Mouse (Mus musculus) embryonic facial prominence, embryonic 10.5 days (tissue): Measurements from ENCODE around the gene Olfr374. TPM values are rescaled to one million over a fixed set of nuclear protein-coding genes. Genes with fewer than 3 reads are reported as not detected.
A peak's percentile ranks its signal among the peaks of the same experiment; 100 is the strongest.
"Not testable (repeated sequence)": the region's sequence is repeated elsewhere in the genome, so short reads cannot be mapped to it uniquely, and the experiment has no call there.

ENCODE experiments used
- DNase-seq: peaks from one replicate; pipeline ENCODE4 v3.0.0-alpha.2; 2017; ENCODE audit warnings: low spot score
- H3K27ac ChIP-seq: fragments of 300-500 bp; sonication (generic); replicated peaks from 2 replicates; pipeline ENCODE4 v1.5.1; 2016; ENCODE audit warnings: mild to moderate bottlenecking
- H3K27me3 ChIP-seq: fragments of 300-500 bp; sonication (generic); replicated peaks from 2 replicates; pipeline ENCODE4 v1.6.1; 2016; ENCODE audit warnings: low read depth, mild to moderate bottlenecking; ENCODE audit not compliant: poor library complexity, severe bottlenecking
- H3K36me3 ChIP-seq: fragments of 300-500 bp; sonication (generic); replicated peaks from 2 replicates; pipeline ENCODE4 v1.6.1; 2016; ENCODE audit warnings: mild to moderate bottlenecking, moderate library complexity
- H3K4me1 ChIP-seq: fragments of 300-500 bp; sonication (generic); 2 replicates; pipeline ENCODE4 v1.6.1; 2016
- H3K4me3 ChIP-seq: fragments of 300-500 bp; sonication (generic); 2 replicates; pipeline ENCODE4 v1.5.1; 2016; ENCODE audit warnings: mild to moderate bottlenecking, moderate library complexity
- H3K9me3 ChIP-seq: fragments of 300-500 bp; sonication (generic); 2 replicates; pipeline ENCODE4 v1.6.1; 2016; ENCODE audit warnings: mild to moderate bottlenecking
- WGBS: fragments of 180-500 bp; shearing (Covaris S2); methylation state at CpG from one replicate; pipeline ENCODE4 v1.1.7; 2016; 5-methylcytosine and 5-hydroxymethylcytosine counted together
- polyA plus RNA-seq: library from polyadenylated mRNA; unstranded; fragments of >200 nt; fragmentation: Nextera tagmentation; extraction: Ambion mirVana; gene quantifications from 2 replicates; pipeline ENCODE4 v1.2.1, GENCODE M21; 2016

Gene Olfr374
- polyA plus RNA-seq, 1 experiment from 2014 or later, result not detected

DNA sequence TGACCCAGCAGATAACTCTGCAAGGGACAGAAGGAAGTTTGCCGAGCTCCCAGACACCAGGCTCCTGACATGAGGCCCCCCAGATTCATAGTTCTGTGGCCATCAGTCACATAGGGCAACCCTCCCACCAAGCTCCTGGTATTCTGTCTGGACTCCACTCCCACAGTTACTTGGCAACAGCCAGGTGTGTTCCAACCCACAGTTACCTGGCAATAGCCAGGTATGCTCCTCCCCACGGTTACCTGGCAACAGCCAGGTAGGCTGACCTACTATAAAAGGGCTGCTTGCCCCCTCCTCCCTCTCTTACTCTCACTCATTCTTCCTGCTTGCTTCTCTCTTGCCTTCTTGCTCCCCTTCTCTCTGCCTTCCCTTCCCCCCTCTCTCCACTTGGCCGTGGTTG lies 14.6 kb downstream of the Olfr374 start:
- not testable (repeated sequence) for H3K4me3 ChIP-seq, H3K9me3 ChIP-seq, H3K27me3 ChIP-seq, H3K36me3 ChIP-seq
- DNase-seq, result peak; percentile 13
- 48% methylated on average over 3 of the region's 3 CpGs for WGBS
- peak overlapping the region; percentile 66; the same call in 1 of the 2 replicates for H3K27ac ChIP-seq
- H3K4me1 ChIP-seq, result peaks cover 17% of the 10 kb centered on the region

DNA sequence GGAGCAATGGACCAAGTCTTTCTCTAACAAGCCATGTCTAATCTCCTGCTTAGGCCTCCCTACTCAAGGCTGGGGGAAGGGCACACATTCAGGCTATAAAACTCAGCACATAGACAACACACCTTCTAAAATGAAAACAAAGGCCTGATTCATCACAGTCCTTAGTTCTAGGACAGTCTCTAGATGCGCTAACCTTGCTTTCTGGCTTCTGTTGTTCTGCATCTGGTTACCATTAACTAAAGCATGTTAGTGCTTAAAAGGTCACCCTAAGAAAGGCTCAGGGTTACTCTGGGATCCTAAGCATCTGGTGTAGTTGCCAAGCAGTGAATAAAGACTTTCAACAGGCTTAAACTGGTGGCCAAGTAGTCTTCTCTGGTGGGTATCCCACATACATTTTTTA lies 15.2 kb downstream of the Olfr374 start:
- Histone ChIP-seq H3K4me3 (no peak overlapping the region), H3K27me3 (no peaks in the 10 kb centered on the region), H3K36me3 (no peaks in the 10 kb centered on the region), H3K9me3 (no peaks in the 10 kb centered on the region), H3K4me1 (peaks cover 17% of the 10 kb centered on the region), H3K27ac (peak overlapping the region; percentile 66; the same call in 1 of the 2 replicates)
- WGBS, result 24% methylated on average over 1 of the region's 1 CpGs
- peak; percentile 47 for DNase-seq

DNA sequence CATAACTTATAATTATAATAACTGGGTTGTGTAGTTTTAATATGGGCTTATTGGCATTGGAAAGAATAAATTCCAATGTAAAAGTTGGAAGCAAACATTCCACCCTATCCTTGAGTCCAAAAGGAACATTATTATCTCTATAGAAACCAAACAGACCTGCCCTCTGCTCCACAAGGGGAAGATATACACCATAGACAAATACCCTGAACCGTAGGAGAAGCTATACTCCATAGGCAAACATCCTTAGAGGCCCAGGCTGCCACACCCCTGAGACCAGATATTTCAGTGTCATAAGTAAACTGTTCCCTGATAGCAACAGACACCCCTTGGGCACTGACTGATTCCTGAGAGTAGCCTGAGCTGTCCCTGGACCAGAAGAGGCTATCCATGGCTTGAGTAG lies 21.0 kb downstream of the Olfr374 start:
- H3K9me3 ChIP-seq, result no peaks in the 10 kb centered on the region
- H3K4me3 ChIP-seq, result no peak overlapping the region
- no peaks in the 10 kb centered on the region for H3K36me3 ChIP-seq
- no peaks in the 10 kb centered on the region for H3K27me3 ChIP-seq
- DNase-seq, result no peak
- 90% methylated on average over 1 of the region's 1 CpGs for WGBS
- H3K27ac ChIP-seq, result no peak overlapping the region
- H3K4me1 ChIP-seq, result peaks cover 17% of the 10 kb centered on the region

DNA sequence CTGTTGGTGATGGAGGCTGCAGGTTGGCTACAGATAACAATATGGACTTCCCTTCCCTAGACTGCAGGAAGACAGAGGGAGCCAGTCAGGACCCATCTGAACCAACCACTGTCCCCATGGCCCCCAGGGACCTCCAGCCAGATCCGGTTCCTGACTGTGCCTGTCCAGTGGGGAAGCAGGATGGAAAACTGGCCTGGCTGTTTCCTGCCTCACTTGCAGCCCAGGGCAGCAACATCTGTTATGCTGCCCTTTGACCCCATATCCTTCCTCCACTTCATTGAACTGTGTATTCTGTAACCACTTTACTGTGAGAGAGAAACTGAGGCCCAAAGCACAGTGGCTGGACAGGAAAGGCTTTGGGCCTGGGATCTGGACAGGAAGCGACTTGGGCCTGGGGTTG lies 24.4 kb downstream of the Olfr374 start:
- Histone ChIP-seq H3K36me3 (no peaks in the 10 kb centered on the region), H3K27ac (peak overlapping the region; percentile 46), H3K4me3 (no peak overlapping the region), H3K4me1 (peaks cover 29% of the 10 kb centered on the region), H3K27me3 (no peaks in the 10 kb centered on the region), H3K9me3 (no peaks in the 10 kb centered on the region)
- WGBS, result 41% methylated on average over 2 of the region's 2 CpGs
- peak; percentile 59 for DNase-seq

DNA sequence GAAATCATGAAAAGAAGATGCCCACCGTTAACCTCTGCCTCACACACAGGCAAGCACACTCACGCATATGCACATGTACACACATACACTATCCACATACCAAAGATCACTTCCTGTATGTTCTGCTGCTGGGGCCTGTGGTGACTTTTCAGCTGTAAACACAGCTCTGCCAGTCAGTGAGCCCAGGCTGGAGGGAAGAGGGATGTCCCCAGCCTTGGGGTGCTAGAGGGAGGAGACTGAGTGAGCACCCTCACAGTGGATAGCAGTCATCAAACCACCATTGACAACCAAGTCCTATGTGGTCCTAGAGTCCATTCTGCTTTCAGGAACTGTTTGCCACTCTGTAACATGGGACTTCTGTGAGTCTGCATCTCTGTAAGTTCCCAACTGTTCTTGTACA lies 25.1 kb downstream of the Olfr374 start:
- no peak for DNase-seq
- WGBS, result 86% methylated on average over 2 of the region's 2 CpGs
- H3K27ac ChIP-seq, result peak overlapping the region; percentile 46
- no peaks in the 10 kb centered on the region for H3K9me3 ChIP-seq
- H3K4me3 ChIP-seq, result no peak overlapping the region
- no peaks in the 10 kb centered on the region for H3K27me3 ChIP-seq
- peaks cover 32% of the 10 kb centered on the region for H3K4me1 ChIP-seq
- H3K36me3 ChIP-seq, result no peaks in the 10 kb centered on the region

DNA sequence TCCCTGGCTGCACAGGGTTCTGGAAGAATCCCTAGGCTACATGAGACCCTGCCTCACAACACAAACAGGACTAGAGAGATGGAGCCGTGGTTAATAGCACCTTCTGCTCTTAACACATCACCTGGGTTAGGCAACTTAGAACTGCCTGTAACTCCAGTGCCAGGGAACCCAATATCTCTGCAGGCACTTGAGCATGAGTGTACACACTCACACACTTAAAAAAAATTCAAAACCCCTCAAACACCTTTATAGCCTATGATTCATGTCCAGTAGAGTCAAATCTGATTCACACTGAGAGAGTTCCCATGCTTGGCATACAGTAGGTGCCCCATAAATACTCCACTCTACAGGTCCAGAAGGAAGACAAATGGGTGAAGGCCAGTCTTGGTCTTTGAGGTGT lies 25.6 kb downstream of the Olfr374 start:
- H3K36me3 ChIP-seq, result peaks cover under 1% of the 10 kb centered on the region; the same call in 1 of the 2 replicates
- H3K9me3 ChIP-seq, result no peaks in the 10 kb centered on the region
- no peak overlapping the region for H3K27ac ChIP-seq
- WGBS, result 90% methylated on average over 1 of the region's 1 CpGs
- H3K4me1 ChIP-seq, result peaks cover 37% of the 10 kb centered on the region
- no peak for DNase-seq
- no peak overlapping the region for H3K4me3 ChIP-seq
- H3K27me3 ChIP-seq, result no peaks in the 10 kb centered on the region

DNA sequence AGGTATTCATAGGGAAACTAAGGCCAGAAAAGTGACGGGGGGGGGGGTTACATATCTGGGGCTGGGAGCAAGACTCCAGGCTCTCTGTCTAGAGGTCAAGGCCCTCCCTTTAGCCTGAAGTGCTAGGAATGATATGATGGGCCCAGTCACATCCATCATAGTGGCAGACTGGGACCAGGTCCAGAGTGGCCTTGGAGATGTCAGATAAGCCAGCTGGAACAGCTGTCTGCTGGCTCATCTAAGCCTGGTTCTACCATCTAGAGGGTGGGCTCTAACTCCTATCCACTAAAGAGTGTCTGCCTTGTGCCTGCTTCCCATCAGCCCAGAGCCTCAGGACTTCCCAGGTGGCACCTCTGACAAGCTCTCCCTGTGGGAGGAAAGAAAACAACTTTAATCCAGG lies 26.1 kb downstream of the Olfr374 start:
- no peak for DNase-seq
- H3K27me3 ChIP-seq, result no peaks in the 10 kb centered on the region
- H3K9me3 ChIP-seq, result no peaks in the 10 kb centered on the region
- peaks cover 5% of the 10 kb centered on the region for H3K36me3 ChIP-seq
- peaks cover 41% of the 10 kb centered on the region for H3K4me1 ChIP-seq
- H3K4me3 ChIP-seq, result no peak overlapping the region
- no peak overlapping the region; the same call in 1 of the 2 replicates for H3K27ac ChIP-seq
- WGBS, result 81% methylated on average over 1 of the region's 1 CpGs

DNA sequence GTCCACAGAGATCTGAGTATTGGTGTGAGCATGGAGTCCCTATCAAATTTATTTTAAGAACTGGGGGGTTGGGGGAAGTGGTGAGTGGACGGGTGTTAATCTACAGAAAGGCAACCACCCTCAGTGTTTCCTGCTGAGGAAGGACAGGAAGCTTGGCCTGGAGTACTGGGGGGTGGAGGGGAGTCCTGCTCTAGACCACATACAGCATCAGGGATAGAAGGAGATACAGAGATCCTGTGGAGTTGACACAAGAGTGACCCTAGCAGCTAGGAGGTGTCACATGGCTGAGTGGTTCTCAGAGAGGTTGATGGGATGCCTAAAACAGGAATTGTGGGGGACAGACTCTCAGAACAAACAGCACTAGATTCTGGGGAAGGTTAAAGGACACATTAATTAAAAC lies 26.7 kb downstream of the Olfr374 start:
- H3K27me3 ChIP-seq, result no peaks in the 10 kb centered on the region
- H3K27ac ChIP-seq, result no peak overlapping the region
- peaks cover 48% of the 10 kb centered on the region for H3K4me1 ChIP-seq
- no peaks in the 10 kb centered on the region for H3K9me3 ChIP-seq
- 50% methylated on average over 1 of the region's 1 CpGs for WGBS
- DNase-seq, result no peak
- H3K36me3 ChIP-seq, result peaks cover 11% of the 10 kb centered on the region
- H3K4me3 ChIP-seq, result no peak overlapping the region

DNA sequence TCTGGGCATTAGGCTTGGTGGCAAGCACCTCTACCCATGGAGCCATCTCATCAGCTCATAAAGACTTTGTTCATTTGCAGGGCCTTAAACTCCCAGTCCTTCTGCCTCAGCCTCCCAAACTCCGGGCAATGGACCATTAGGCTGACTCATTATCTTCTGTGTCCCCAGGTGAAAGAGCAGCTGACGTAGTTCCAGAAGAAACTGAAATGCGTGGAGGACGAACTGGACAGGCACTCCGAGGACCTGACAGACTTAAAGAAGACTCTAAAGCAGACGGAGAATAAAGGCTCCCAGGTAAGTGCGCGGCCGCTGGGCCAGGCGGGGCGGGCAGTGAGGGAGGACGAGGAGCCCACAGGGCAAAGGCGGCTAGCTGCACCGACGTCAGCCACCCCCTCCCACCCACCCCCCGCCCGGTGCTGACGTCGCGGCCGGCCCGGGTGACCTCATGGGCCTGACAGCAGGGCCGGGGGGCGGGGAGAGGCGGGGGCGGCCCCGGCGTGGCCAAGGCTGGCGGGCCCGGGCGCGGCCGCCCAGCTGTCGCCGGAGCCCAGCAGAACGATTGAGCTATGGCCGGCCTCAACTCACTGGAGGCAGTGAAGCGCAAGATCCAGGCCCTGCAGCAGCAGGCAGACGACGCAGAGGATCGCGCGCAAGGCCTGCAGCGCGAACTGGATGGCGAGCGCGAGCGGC lies 28.1 kb downstream of the Olfr374 start, which contains the start of gene Tpm4:
Gene Tpm4, plus strand, starts transcription at position 220 of the 690 bp plus-strand sequence.
- Histone ChIP-seq H3K4me1 (peaks cover 48% of the 10 kb centered on the region), H3K4me3 (peak within 1 kb of the TSS; percentile 92), H3K27ac (peak within 1 kb of the TSS; percentile 100), H3K27me3 (no peaks in the 10 kb centered on the region), H3K36me3 (peaks cover 25% of the 10 kb centered on the region), H3K9me3 (no peaks in the 10 kb centered on the region)
- DNase-seq, result peak; percentile 93
- 1% methylated on average over 49 of the region's 49 CpGs for WGBS

DNA sequence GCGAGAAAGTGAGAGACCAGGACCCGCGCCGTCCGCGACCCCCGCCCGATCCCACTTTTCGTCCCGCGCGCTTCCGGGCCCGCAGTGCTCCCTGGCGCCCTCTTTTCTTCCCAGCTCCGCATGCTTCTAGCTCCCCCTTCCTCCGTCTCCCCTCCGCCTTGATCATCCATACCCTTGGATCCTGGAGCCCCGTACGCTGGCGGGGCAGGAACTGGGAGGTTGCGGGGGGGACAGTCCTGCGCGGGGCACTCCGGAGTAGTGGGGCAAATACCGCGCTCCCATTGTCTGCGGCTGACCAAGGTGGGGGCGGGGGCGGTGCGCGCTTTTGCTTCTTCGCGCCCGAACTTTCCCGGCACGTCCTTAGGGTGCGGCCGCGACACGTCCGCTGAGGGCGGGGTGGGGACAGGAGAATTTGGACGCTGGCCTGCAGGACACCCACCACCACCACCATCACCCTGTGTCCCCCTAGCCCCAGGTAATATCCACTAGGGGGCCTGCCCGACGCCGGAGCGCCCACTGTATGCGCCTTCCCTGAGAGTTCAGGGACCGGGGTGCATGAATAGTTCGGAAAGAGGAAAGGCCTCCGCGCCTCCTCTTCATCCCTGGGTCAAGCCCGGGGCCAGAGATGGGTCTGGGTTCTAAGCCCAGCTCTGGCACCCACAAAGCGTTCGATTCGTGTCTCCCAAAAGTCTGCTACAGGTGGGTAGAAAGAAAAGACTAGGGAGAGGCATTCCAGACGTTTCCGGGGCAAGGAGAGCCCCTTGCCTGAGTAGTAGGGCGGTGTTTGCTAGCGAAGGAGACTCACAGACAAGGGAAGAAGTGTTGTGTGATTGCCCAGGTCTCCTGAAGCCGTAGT lies 28.8 kb downstream of the Olfr374 start:
- H3K4me3 ChIP-seq, result peak overlapping the region; percentile 92
- no peaks in the 10 kb centered on the region for H3K9me3 ChIP-seq
- peak; percentile 83 for DNase-seq
- under 1% methylated on average over 62 of the region's 62 CpGs for WGBS
- peak overlapping the region; percentile 100 for H3K27ac ChIP-seq
- no peaks in the 10 kb centered on the region for H3K27me3 ChIP-seq
- peaks cover 48% of the 10 kb centered on the region for H3K4me1 ChIP-seq
- peaks cover 33% of the 10 kb centered on the region for H3K36me3 ChIP-seq

DNA sequence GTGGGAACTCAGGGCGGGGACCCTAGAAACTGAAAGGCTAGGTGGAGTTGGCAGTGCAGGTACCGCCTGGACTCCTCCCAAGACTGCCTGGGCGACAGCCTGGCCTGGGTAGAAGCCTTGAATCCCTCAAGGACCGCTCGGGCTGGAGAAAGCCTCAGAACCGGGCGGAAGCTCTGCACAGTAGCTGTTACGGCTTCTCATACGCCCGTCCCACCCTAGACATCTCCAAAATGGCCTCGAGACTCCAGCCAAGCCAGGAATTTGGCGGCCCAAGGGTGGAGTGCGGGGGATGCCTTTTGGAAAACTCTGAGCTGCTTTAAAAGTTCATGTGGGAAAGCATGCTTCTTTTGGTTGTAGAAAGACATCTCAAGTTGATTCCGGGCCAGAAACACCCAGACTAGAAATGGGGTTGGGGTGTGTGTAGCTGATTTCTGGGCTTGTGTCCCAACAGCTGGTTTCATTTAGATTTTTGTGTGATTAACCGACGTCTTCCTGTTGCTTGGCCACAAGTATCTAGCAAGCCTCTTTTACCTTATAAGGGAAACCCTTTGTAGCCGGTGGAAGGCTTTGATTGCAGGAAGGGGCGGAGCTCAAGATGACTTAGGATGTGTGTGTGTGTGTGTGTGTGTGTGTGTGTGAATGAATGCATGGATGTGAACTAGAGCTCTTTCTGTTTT lies 29.6 kb downstream of the Olfr374 start:
- Histone ChIP-seq H3K36me3 (peaks cover 41% of the 10 kb centered on the region), H3K27me3 (no peaks in the 10 kb centered on the region), H3K4me1 (peaks cover 41% of the 10 kb centered on the region), H3K27ac (peak overlapping the region; percentile 100), H3K4me3 (peak overlapping the region; percentile 92), H3K9me3 (no peaks in the 10 kb centered on the region)
- peak; percentile 80 for DNase-seq
- WGBS, result 1% methylated on average over 18 of the region's 18 CpGs

DNA sequence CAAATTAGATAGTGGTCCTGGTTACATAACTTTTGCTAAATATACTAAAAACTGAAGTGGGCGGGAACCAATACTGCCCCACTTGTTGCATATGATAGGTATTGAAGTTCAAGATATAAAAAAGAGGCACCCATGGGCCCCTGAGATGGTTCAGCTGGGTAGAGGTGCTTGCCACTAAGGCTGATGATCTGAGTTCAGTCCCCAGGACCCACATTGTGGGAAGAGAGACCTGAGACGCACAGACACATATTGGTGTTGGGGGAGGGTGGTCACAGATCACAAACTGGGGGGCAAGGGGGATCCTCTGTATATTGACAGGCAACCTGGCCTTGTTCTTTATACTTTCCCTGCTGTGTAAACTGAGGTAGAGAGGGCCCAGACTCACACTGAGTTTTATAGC lies 30.6 kb downstream of the Olfr374 start:
- Histone ChIP-seq H3K4me3 (peak overlapping the region; percentile 92), H3K27ac (peak overlapping the region; percentile 100)
- WGBS, result 88% methylated on average over 2 of the region's 2 CpGs

More for the DNA sequence above, 30.6 kb downstream of the Olfr374 start:
- H3K4me1 ChIP-seq, result peaks cover 35% of the 10 kb centered on the region
- no peaks in the 10 kb centered on the region for H3K27me3 ChIP-seq
- no peaks in the 10 kb centered on the region for H3K9me3 ChIP-seq
- peaks cover 51% of the 10 kb centered on the region for H3K36me3 ChIP-seq
- no peak for DNase-seq
